14 mouse cellular contexts compared by ENCODE assay signal in the genomic region with DNA sequence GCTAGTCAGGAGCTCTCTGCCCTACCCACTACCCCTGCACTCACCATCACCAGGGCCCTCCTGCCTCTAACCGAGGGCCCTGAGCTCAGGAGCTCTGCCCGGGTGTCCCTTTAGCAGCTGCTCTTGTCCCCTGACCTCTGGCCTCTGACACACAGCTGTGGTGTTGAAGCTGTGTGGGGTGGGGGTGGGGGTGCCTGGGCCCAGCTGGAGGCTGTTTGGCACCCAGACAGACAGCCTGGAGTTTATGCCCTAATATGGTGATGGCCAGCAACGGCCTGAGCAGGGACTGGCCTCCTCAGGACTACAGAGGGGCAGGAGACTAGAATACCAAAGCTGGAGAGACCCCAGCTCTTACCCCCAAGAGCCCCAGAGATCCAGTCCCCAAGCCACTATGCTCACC. TPM values are rescaled to one million over a fixed set of nuclear protein-coding genes. Genes with fewer than 3 reads are reported as not detected.
A peak's percentile ranks its signal among the peaks of the same experiment; 100 is the strongest.
DNase-seq lines count a peak whose midpoint lies in the region; ATAC-seq and TF ChIP-seq lines count a peak whose summit lies in the region.
"Had no signal": no experiment of that assay in that cellular context is flagged by ENCODE, and none has a peak within 500 bp of the region (broad histone marks: within the 10 kb centered on the region; RNA-seq: fewer than 3 reads in every experiment).

No protein-coding gene starts in this region.

- H3K4me1 ChIP-seq in hindbrain, embryonic 10.5 days (replicated peaks): peaks cover 79% of the 10 kb centered on the region
- peaks cover 8% of the 10 kb centered on the region for H3K4me1 ChIP-seq in hindbrain, postnatal 0 days (ENCODE audit: insufficient read depth, low read length)
- H3K4me1 ChIP-seq in testis, adult 2 months (ENCODE audit: control insufficient read depth, insufficient read depth, low read length): no peaks in the 10 kb centered on the region; the same call in 1 of the 2 replicates
- peaks cover 6% of the 10 kb centered on the region; the same call in 1 of the 2 replicates for H3K4me1 ChIP-seq in lung, postnatal 0 days (ENCODE audit: insufficient read depth, low read depth, low read length)

- H3K9ac ChIP-seq in hindbrain, postnatal 0 days (replicated peaks; ENCODE audit: low read length): no peak overlapping the region
- H3K9ac ChIP-seq in lung, postnatal 0 days (replicated peaks; ENCODE audit: low read depth): no peak overlapping the region
- H3K9ac ChIP-seq: hindbrain, embryonic 15.5 days had no signal

- peaks cover 25% of the 10 kb centered on the region for H3K36me3 ChIP-seq in hindbrain, embryonic 10.5 days
- H3K36me3 ChIP-seq in hindbrain, postnatal 0 days (ENCODE audit: insufficient read depth, low read length): 0 out of 2 replicates have a peak, but pooled peaks cover 4% of the 10 kb centered on the region
- H3K36me3 ChIP-seq in testis, adult 2 months (ENCODE audit: control insufficient read depth, insufficient read depth, low read length): no peaks in the 10 kb centered on the region; the same call in 1 of the 2 replicates
- H3K36me3 ChIP-seq in lung, postnatal 0 days (ENCODE audit: insufficient read depth, low read length): no peaks in the 10 kb centered on the region

- peak overlapping the region; percentile 81 for H3K27ac ChIP-seq in hindbrain, embryonic 10.5 days
- no peak overlapping the region for H3K27ac ChIP-seq in hindbrain, postnatal 0 days
- H3K27ac ChIP-seq in testis, adult 2 months (ENCODE audit: control insufficient read depth, insufficient read depth, low read depth, low read length): peak overlapping the region; percentile 25; the same call in 1 of the 2 replicates
- H3K27ac ChIP-seq in lung, postnatal 0 days (ENCODE audit: low read length): peak overlapping the region; percentile 51; the same call in 1 of the 2 replicates
- H3K27ac ChIP-seq: hindbrain, embryonic 15.5 days; layer of hippocampus, adult 2 months had no signal

- no peak for TF ChIP-seq POLR2A in testis, adult 2 months (IDR thresholded peaks at IDR 0.05; ENCODE audit: control insufficient read depth, low read depth, low read length)

- no peak for ATAC-seq in hindbrain, postnatal 0 days
- peak; percentile 65 for ATAC-seq in lung, postnatal 0 days
- no peak for ATAC-seq in erythroblast, adult 5-6 weeks (replicated peaks; ENCODE audit: low FRiP score, poor library complexity, severe bottlenecking)

- peaks cover 8% of the 10 kb centered on the region; the same call in 1 of the 2 replicates for H3K27me3 ChIP-seq in hindbrain, embryonic 10.5 days (ENCODE audit: insufficient read depth, poor library complexity, severe bottlenecking)
- H3K27me3 ChIP-seq in hindbrain, postnatal 0 days (ENCODE audit: insufficient read depth, low read length): no peaks in the 10 kb centered on the region
- no peaks in the 10 kb centered on the region for H3K27me3 ChIP-seq in testis, adult 2 months (ENCODE audit: control insufficient read depth, insufficient read depth, low read length)
- no peaks in the 10 kb centered on the region for H3K27me3 ChIP-seq in lung, postnatal 0 days (replicated peaks; ENCODE audit: insufficient read depth, low read length)
- H3K27me3 ChIP-seq: hindbrain, embryonic 15.5 days had no signal

- no peak overlapping the region for H3K4me2 ChIP-seq in hindbrain, postnatal 0 days (ENCODE audit: low read depth, low read length)
- no peak overlapping the region for H3K4me2 ChIP-seq in lung, postnatal 0 days (replicated peaks; ENCODE audit: low read depth, low read length)
- H3K4me2 ChIP-seq: hindbrain, embryonic 15.5 days had no signal

- no peaks in the 10 kb centered on the region for H3K9me3 ChIP-seq in hindbrain, embryonic 10.5 days
- no peaks in the 10 kb centered on the region for H3K9me3 ChIP-seq in hindbrain, postnatal 0 days (ENCODE audit: low read length)
- no peaks in the 10 kb centered on the region for H3K9me3 ChIP-seq in lung, postnatal 0 days (ENCODE audit: low read length)
- H3K9me3 ChIP-seq: hindbrain, embryonic 15.5 days had no signal

- 35% methylated on average over 3 of the region's 3 CpGs for WGBS in hindbrain, embryonic 10.5 days
- 42% methylated on average over 3 of the region's 3 CpGs for WGBS in hindbrain, postnatal 0 days
- WGBS in lung, postnatal 0 days: 12% methylated on average over 3 of the region's 3 CpGs

- H3K4me3 ChIP-seq in hindbrain, embryonic 10.5 days: no peak overlapping the region
- H3K4me3 ChIP-seq in hindbrain, postnatal 0 days (ENCODE audit: low read length): no peak overlapping the region
- no peak overlapping the region for H3K4me3 ChIP-seq in testis, adult 2 months (ENCODE audit: control insufficient read depth, low read depth, low read length)
- no peak overlapping the region for H3K4me3 ChIP-seq in lung, postnatal 0 days (ENCODE audit: low read depth, low read length)
- H3K4me3 ChIP-seq: hindbrain, embryonic 15.5 days; layer of hippocampus, adult 2 months had no signal

- peak; percentile 38 for DNase-seq in hindbrain, embryonic 10.5 days (ENCODE audit: low spot score)
- DNase-seq in hindbrain, postnatal 0 days (ENCODE audit: low spot score): no peak
- no peak for DNase-seq in testis, postnatal 14 days (ENCODE audit: low spot score)
- peak; percentile 56 for DNase-seq in lung, postnatal 0 days (ENCODE audit: low spot score)
- DNase-seq in testis, postnatal 10 days (ENCODE audit: low spot score): peak; percentile 47
- no peak for DNase-seq in T-cell, adult 2 months (ENCODE audit: low spot score)
- DNase-seq: adrenal gland, postnatal 10 days; thymus, adult 2 months had no signal

- TF ChIP-seq CTCF in hindbrain, postnatal 0 days (IDR thresholded peaks at IDR 0.05; ENCODE audit: low read depth): no peak
- TF ChIP-seq CTCF in testis, adult 2 months (IDR thresholded peaks at IDR 0.05; ENCODE audit: control insufficient read depth, insufficient read depth, insufficient replicate concordance, low read depth, low read length): no peak
- TF ChIP-seq CTCF in lung, postnatal 0 days (IDR thresholded peaks at IDR 0.05): no peak

- no peak for TF ChIP-seq EP300 in lung, postnatal 0 days (IDR thresholded peaks at IDR 0.05)

RNA-seq across cellular contexts. Expression of a gene that starts 16.7 kb away (rescaled TPM):
- 32.4 and 33.9 TPM in 2 replicates for polyA plus RNA-seq in hindbrain, embryonic 10.5 days (2016; fragmentation: Nextera tagmentation; extraction: Ambion mirVana)
- 55.9 and 70.5 TPM in 2 replicates for total RNA-seq in hindbrain, postnatal 0 days (2014; rRNA removed)
- polyA plus RNA-seq in hindbrain, postnatal 0 days (2015; fragmentation: Nextera tagmentation; extraction: Ambion mirVana): 10.8 and 11.5 TPM in 2 replicates
- polyA plus RNA-seq in testis, adult 2 months (2012; rRNA removed): 23.6 and 26.2 TPM in 2 replicates
- 5.0 and 5.8 TPM in 2 replicates for polyA plus RNA-seq in lung, postnatal 0 days (2015; fragmentation: Nextera tagmentation; extraction: Ambion mirVana)
- not detected in 2 replicates for total RNA-seq in erythroblast, adult 5-6 weeks (2015; ENCODE audit: low replicate concordance)
- 0.14 TPM in 1 of 2 replicates, not detected in the other for total RNA-seq in erythroblast, adult 5-6 weeks (2017; ENCODE audit: low replicate concordance)
- total RNA-seq: liver, adult 2 months; megakaryocyte, adult 5-6 weeks had no signal
- polyA plus RNA-seq: liver, adult 2 months had no signal

RNA-seq across cellular contexts. Expression of a gene that starts 29.9 kb away (rescaled TPM):
- 8.3 and 9.7 TPM in 2 replicates for polyA plus RNA-seq in hindbrain, embryonic 10.5 days (2016; fragmentation: Nextera tagmentation; extraction: Ambion mirVana)
- 8.7 and 13.3 TPM in 2 replicates for total RNA-seq in hindbrain, postnatal 0 days (2014; rRNA removed)
- 7.2 and 7.4 TPM in 2 replicates for polyA plus RNA-seq in hindbrain, postnatal 0 days (2015; fragmentation: Nextera tagmentation; extraction: Ambion mirVana)
- polyA plus RNA-seq in testis, adult 2 months (2012; rRNA removed): 1.9 and 2.2 TPM in 2 replicates
- polyA plus RNA-seq in lung, postnatal 0 days (2015; fragmentation: Nextera tagmentation; extraction: Ambion mirVana): 20.3 and 26.5 TPM in 2 replicates
- total RNA-seq in erythroblast, adult 5-6 weeks (2015; ENCODE audit: low replicate concordance): not detected in 2 replicates
- total RNA-seq in erythroblast, adult 5-6 weeks (2017; ENCODE audit: low replicate concordance): not detected in 2 replicates

RNA-seq across cellular contexts. Expression of a gene that starts 57.2 kb away (rescaled TPM):
- polyA plus RNA-seq in hindbrain, embryonic 10.5 days (2016; fragmentation: Nextera tagmentation; extraction: Ambion mirVana): 0.21 and 0.75 TPM in 2 replicates
- 8.8 and 9.8 TPM in 2 replicates for total RNA-seq in hindbrain, postnatal 0 days (2014; rRNA removed)
- polyA plus RNA-seq in hindbrain, postnatal 0 days (2015; fragmentation: Nextera tagmentation; extraction: Ambion mirVana): 5.1 and 6.1 TPM in 2 replicates
- polyA plus RNA-seq in testis, adult 2 months (2012; rRNA removed): 1.1 and 1.3 TPM in 2 replicates
- 0.54 and 0.94 TPM in 2 replicates for polyA plus RNA-seq in lung, postnatal 0 days (2015; fragmentation: Nextera tagmentation; extraction: Ambion mirVana)
- not detected in 2 replicates for total RNA-seq in erythroblast, adult 5-6 weeks (2015; ENCODE audit: low replicate concordance)
- total RNA-seq in erythroblast, adult 5-6 weeks (2017; ENCODE audit: low replicate concordance): not detected in 2 replicates

RNA-seq across cellular contexts. Expression of a gene that starts 58.7 kb away (rescaled TPM):
- 54.5 and 55.3 TPM in 2 replicates for polyA plus RNA-seq in hindbrain, embryonic 10.5 days (2016; fragmentation: Nextera tagmentation; extraction: Ambion mirVana)
- 63.2 and 90.6 TPM in 2 replicates for total RNA-seq in hindbrain, postnatal 0 days (2014; rRNA removed)
- polyA plus RNA-seq in hindbrain, postnatal 0 days (2015; fragmentation: Nextera tagmentation; extraction: Ambion mirVana): 41.9 and 43.5 TPM in 2 replicates
- 28.1 and 30.2 TPM in 2 replicates for polyA plus RNA-seq in testis, adult 2 months (2012; rRNA removed)
- polyA plus RNA-seq in lung, postnatal 0 days (2015; fragmentation: Nextera tagmentation; extraction: Ambion mirVana): 22.4 and 25.6 TPM in 2 replicates
- 11.3 and 22.7 TPM in 2 replicates for total RNA-seq in erythroblast, adult 5-6 weeks (2015; ENCODE audit: low replicate concordance)
- total RNA-seq in erythroblast, adult 5-6 weeks (2017; ENCODE audit: low replicate concordance): 2.9 and 5.5 TPM in 2 replicates

Comparison
In these comparisons a context has a peak if more than half of its experiments do, and no peak if none do; other contexts are left out.
1. DNase-seq: peak in hindbrain, embryonic 10.5 days (single experiment), lung, postnatal 0 days (single experiment) and testis, postnatal 10 days (single experiment); none in hindbrain, postnatal 0 days (single experiment), testis, postnatal 14 days (single experiment) and T-cell, adult 2 months (single experiment).